Mouse (Mus musculus) heart, adult 11 months (tissue): ENCODE data around the gene Map4.

Experiments
- DNase-seq: peaks from one replicate; pipeline ENCODE4 v3.0.0; 2022

Map4 gene

GRCm38 (mm10) chr9:110132921-110133320, 201.7 kb downstream of the Map4 start:
- no peak for DNase-seq
